Mouse (Mus musculus) forebrain, postnatal 0 days (tissue): Measurements from ENCODE around the gene Tmem199. TPM values are rescaled to one million over a fixed set of nuclear protein-coding genes. Genes with fewer than 3 reads are reported as not detected.
A peak's percentile ranks its signal among the peaks of the same experiment; 100 is the strongest.

Experiments
- ATAC-seq: fragments of 200-750 bp; cut with Nextera tagmentation; 2 replicates; pipeline ENCODE4 v1.8.0; 2017; ENCODE audit warnings: mild to moderate bottlenecking, moderate library complexity
- DNase-seq: peaks from one replicate; pipeline ENCODE4 v3.0.0-alpha.2; 2015
- H3K27ac ChIP-seq: fragments of 300-500 bp; sonication (generic); 2 replicates; pipeline ENCODE4 v1.5.1; 2014; ENCODE audit warnings: low read depth, mild to moderate bottlenecking, antibody characterized with exemption, low read length, moderate library complexity, mixed read lengths
- H3K27me3 ChIP-seq: fragments of 300-500 bp; sonication (generic); 2 replicates; pipeline ENCODE4 v1.6.1; 2014; ENCODE audit warnings: mild to moderate bottlenecking, low read length, mixed read lengths; ENCODE audit not compliant: insufficient read depth
- H3K36me3 ChIP-seq: fragments of 300-500 bp; sonication (generic); 2 replicates; pipeline ENCODE4 v1.6.1; 2014; ENCODE audit warnings: mild to moderate bottlenecking, moderate library complexity; ENCODE audit not compliant: insufficient read depth
- H3K4me1 ChIP-seq: fragments of 300-500 bp; sonication (generic); 2 replicates; pipeline ENCODE4 v1.6.1; 2014; ENCODE audit warnings: antibody characterized with exemption; ENCODE audit not compliant: insufficient read depth
- H3K4me2 ChIP-seq: fragments of 300-500 bp; sonication (generic); 2 replicates; pipeline ENCODE4 v1.6.1; 2014; ENCODE audit warnings: low read depth, mild to moderate bottlenecking, moderate library complexity
- H3K4me3 ChIP-seq: fragments of 300-500 bp; sonication (generic); 2 replicates; pipeline ENCODE4 v1.5.1; 2014; ENCODE audit warnings: low read depth, low read length, mixed read lengths
- H3K9ac ChIP-seq: fragments of 300-500 bp; sonication (generic); 2 replicates; pipeline ENCODE4 v1.6.1; 2014; ENCODE audit warnings: mild to moderate bottlenecking
- H3K9me3 ChIP-seq: fragments of 300-500 bp; sonication (generic); 2 replicates; pipeline ENCODE4 v1.6.1; 2016; ENCODE audit warnings: low read length
- CTCF ChIP-seq: sonication (generic); IDR thresholded peaks from 2 replicates; pipeline ENCODE4 v1.5.1; 2016; ENCODE audit warnings: antibody characterized with exemption, control low read depth, low read depth
- WGBS: fragments of 180-500 bp; shearing (Covaris S2); extraction: QIAGEN DNeasy Blood & Tissue Kit; methylation state at CpG from one replicate; pipeline ENCODE4 v1.1.7; 2014; 5-methylcytosine and 5-hydroxymethylcytosine counted together
- polyA plus RNA-seq: library from polyadenylated mRNA; unstranded; fragments of >200 nt; fragmentation: Nextera tagmentation; extraction: Ambion mirVana; gene quantifications from 2 replicates; pipeline ENCODE4 v1.2.1, GENCODE M21; 2015
- total RNA-seq: library from RNA; depleted of rRNA; stranded (reverse); fragments of >200 nt; gene quantifications from 2 replicates; pipeline ENCODE4 v1.2.3, GENCODE M21; 2014

Gene Tmem199
- total and polyA plus RNA-seq, 2 experiments from 2014 or later: 64.8 to 84.2 TPM

DNA sequence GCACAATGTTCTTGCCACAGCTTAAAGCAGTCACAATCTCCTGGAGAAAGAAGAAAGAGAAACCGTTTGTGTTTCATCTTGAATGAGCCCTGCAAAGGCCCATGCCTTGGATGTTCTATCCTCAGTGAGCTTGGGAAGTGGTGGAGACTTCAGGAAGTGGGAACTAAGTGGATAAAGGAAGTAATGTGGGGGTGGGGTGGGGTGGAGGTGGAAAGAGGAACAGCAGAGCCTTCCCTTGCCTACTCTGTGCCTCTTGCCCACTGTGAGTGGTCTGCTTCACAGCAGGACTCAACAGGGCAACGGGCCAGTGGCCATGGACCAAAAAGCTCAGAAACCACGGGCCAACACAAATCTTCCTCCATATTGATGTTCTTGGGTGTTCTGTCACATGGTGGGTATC, 36.7 kb downstream of the Tmem199 start:
- DNase-seq (no peak), ATAC-seq (no peak)
- 85% methylated on average over 3 of the region's 3 CpGs for WGBS

DNA sequence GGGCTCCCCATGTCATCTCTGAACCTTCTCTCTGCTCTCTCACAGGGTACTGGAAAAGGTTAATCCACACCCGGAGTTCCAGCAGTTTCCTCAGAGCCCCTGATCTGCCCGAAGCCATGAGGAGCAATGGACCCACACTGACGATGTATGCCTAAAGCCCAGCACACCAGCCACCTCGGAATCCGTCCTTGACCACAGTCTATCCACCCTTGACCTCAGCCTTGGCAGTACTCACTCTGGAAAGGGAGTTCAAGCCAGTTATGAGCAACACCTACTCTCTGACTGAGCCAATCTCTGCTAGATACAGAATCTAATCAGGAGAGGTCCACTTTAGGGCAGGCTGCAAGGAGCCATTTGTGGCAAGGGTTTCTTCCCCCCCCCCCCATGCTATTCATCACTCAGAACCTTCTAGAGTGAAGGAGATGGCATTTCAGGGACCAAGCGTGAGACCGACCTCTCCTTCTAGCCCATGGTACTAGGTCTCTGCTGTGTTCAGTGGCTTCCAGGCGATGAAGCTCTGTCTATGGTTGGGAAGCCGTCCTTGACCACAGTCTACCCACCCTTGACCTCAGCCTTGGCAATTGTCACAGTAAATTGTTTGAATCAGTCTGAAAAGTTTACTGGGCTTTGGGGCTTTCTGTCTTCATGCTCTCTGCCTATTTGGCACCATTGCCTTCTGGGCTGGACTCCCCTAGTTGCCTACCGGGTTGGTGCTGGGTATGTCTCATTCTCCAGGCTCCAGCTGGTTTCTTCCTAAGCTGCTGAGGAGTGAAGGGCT, 40.5 kb downstream of the Tmem199 start:
- Histone ChIP-seq H3K9me3 (no peaks in the 10 kb centered on the region), H3K4me3 (no peak overlapping the region), H3K27me3 (no peaks in the 10 kb centered on the region), H3K9ac (no peak overlapping the region), H3K4me1 (peaks cover 4% of the 10 kb centered on the region; the same call in 1 of the 2 replicates), H3K4me2 (no peak overlapping the region), H3K36me3 (peaks cover 31% of the 10 kb centered on the region), H3K27ac (no peak overlapping the region)
- ATAC-seq: no peak
- 90% methylated on average over 10 of the region's 10 CpGs for WGBS
- DNase-seq: no peak
- no peak for TF ChIP-seq CTCF

More for the DNA sequence above, 36.7 kb downstream of the Tmem199 start:
- H3K36me3 ChIP-seq: peaks cover 39% of the 10 kb centered on the region
- no peak overlapping the region for H3K4me3 ChIP-seq
- TF ChIP-seq CTCF: no peak
- no peaks in the 10 kb centered on the region for H3K9me3 ChIP-seq
- H3K4me1 ChIP-seq: no peaks in the 10 kb centered on the region
- H3K4me2 ChIP-seq: no peak overlapping the region
- no peak overlapping the region for H3K27ac ChIP-seq
- H3K9ac ChIP-seq: no peak overlapping the region
- no peaks in the 10 kb centered on the region for H3K27me3 ChIP-seq

DNA sequence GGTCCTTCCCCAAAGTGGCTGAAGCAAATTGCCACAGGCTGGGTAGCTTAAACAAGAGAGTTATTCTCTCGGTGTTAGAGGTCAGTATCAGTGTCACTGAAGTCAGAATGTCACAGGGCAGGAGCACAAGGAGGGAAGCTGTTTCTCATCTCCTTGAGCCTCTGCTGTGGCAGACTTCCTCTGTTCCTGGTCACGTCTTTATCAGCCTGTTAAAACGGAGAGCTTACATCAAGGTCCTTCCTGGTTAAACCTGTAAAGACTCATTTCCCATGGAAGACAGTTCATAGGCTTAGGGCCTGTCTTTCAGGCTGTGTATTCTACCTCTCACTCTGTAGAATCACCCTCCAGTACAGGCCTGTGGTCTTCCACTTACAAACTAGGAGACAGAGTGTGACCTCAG, 44.0 kb downstream of the Tmem199 start:
- peaks cover 12% of the 10 kb centered on the region for H3K36me3 ChIP-seq
- no peak for ATAC-seq
- no peak overlapping the region for H3K4me3 ChIP-seq
- DNase-seq: no peak
- 68% methylated on average over 3 of the region's 3 CpGs for WGBS
- no peak for TF ChIP-seq CTCF
- H3K4me1 ChIP-seq: peaks cover 11% of the 10 kb centered on the region; the same call in 1 of the 2 replicates
- H3K4me2 ChIP-seq: no peak overlapping the region
- H3K27ac ChIP-seq: no peak overlapping the region
- no peaks in the 10 kb centered on the region for H3K27me3 ChIP-seq
- no peak overlapping the region for H3K9ac ChIP-seq
- H3K9me3 ChIP-seq: no peaks in the 10 kb centered on the region

DNA sequence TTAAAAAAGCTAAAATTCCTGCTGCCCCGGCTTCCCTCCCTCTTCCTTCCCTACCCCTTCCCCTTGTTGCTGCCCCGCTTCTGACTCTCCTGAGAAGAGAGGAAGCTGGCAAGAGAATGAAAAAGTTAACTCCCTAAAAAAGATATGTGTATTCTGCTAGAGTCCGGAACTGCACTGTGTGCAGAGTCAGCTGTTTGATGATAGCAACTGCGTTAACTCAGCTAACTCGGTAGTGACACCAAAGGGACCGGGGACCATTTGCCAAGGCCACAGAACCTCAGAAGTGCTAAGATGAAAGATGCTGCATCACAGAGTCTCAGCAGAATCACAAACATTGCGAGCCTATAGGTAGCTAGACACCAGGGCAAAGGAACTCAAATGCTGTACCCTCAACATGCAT, 44.5 kb downstream of the Tmem199 start:
- Histone ChIP-seq H3K4me1 (peaks cover 11% of the 10 kb centered on the region; the same call in 1 of the 2 replicates), H3K4me3 (no peak overlapping the region), H3K36me3 (peaks cover 8% of the 10 kb centered on the region), H3K4me2 (no peak overlapping the region), H3K9me3 (no peaks in the 10 kb centered on the region), H3K27ac (no peak overlapping the region), H3K9ac (no peak overlapping the region), H3K27me3 (no peaks in the 10 kb centered on the region)
- no peak for TF ChIP-seq CTCF
- DNase-seq (no peak), ATAC-seq (no peak)
- 91% methylated on average over 7 of the region's 7 CpGs for WGBS

DNA sequence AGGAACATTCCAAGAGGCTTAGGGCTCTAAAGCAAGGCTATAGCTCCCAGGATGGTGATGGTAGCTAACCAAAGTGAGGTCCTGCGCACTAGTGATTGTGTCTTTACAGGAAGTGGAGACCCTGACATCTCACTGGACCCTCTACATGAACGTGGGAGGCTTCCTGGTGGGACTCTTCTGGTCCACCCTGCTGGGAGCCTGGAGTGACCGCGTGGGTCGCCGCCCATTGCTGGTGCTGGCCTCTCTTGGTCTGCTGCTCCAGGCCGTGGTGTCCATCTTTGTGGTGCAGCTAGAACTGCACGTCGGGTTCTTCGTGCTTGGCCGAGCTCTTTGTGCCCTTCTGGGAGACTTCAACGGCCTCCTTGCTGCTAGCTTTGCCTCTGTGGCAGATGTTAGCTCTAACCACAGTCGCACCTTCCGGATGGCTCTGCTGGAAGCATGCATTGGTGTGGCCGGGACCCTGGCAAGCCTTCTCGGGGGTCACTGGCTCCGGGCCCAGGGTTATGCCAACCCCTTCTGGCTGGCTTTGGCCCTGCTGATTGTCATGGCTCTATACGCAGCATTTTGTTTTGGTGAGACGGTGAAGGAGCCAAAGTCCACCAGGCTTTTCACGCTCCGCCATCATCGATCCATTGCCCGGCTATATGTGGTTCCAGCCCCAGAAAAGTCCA, 45.6 kb downstream of the Tmem199 start:
- ATAC-seq: no peak; the same call in 1 of the 2 replicates

DNA sequence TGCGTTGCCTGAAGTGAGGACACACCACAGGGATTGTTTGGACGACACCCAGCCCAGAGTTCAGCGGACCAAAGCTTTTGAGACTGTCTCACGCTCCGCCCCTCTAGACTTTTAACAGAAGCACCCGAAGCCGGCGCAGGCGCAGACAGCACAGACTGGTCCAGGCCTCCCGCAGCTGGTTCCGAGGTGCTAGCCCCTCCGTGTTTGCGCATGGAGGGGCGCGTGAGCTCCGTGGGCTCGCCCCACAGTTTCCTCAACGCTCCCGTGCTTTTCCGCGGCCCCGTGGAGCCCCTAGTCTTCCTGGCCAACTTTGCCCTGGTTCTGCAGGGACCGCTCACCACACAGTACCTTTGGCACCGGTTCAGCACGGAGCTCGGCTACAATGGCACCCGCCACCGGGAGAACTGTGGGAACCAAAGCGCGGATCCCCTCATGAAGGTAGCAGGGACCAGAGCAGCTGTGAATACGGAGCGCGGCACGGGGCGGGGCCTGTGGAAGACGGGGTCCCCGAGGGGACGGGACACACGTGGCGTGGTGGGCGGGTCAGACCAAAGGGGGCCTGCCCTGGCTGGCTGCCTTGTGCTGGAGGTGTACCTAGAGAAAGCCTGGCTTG, 46.3 kb downstream of the Tmem199 start, which contains the start of gene Slc46a1:
Gene Slc46a1, plus strand, starts transcription at position 130 of the 613 bp plus-strand sequence.
- H3K9me3 ChIP-seq: no peaks in the 10 kb centered on the region
- peak within 1 kb of the TSS; percentile 65 for H3K9ac ChIP-seq
- peak within 1 kb of the TSS; percentile 66 for H3K4me2 ChIP-seq
- peak within 1 kb of the TSS; percentile 50 for H3K4me3 ChIP-seq
- H3K4me1 ChIP-seq: peaks cover 11% of the 10 kb centered on the region; the same call in 1 of the 2 replicates
- H3K36me3 ChIP-seq: no peaks in the 10 kb centered on the region
- no peaks in the 10 kb centered on the region for H3K27me3 ChIP-seq
- peak; percentile 93 for ATAC-seq
- DNase-seq: peak; percentile 85
- peak within 1 kb of the TSS; percentile 71 for H3K27ac ChIP-seq
- TF ChIP-seq CTCF: no peak
- under 1% methylated on average over 41 of the region's 41 CpGs for WGBS

More for the DNA sequence above, 45.6 kb downstream of the Tmem199 start:
- Histone ChIP-seq H3K27ac (peak overlapping the region; percentile 71; the same call in 1 of the 2 replicates), H3K27me3 (no peaks in the 10 kb centered on the region), H3K4me1 (peaks cover 11% of the 10 kb centered on the region; the same call in 1 of the 2 replicates), H3K9me3 (no peaks in the 10 kb centered on the region), H3K4me2 (peak overlapping the region; percentile 66), H3K4me3 (peak overlapping the region; percentile 50), H3K36me3 (no peaks in the 10 kb centered on the region; the same call in 1 of the 2 replicates), H3K9ac (peak overlapping the region; percentile 65)
- DNase-seq: no peak
- TF ChIP-seq CTCF: no peak
- WGBS: 49% methylated on average over 23 of the region's 23 CpGs
